ENCODE assay signal across 8 mouse cellular contexts in the genomic region with DNA sequence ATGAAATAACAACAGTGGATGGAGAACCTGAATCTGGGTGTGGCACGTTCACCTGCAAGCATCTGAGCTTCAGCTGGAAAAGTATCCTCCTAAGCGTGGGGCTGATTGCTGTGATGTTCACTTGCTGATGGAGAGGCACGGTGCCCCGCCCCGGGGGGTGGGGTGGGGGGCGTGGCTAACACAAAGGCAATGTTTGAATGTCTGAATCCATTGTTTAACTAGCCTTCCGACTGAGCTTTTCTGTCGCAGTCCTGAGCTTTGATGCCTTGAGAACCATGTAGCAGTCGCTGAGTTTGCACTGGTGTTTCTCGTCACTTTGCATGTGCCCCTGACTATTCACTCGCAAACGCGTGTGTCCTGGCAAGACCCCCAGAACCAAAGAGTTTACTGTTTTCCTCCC.
DNase-seq lines count a peak whose midpoint lies in the region; ATAC-seq and TF ChIP-seq lines count a peak whose summit lies in the region.

No protein-coding gene starts in this region.

- no peak overlapping the region for H3K9ac ChIP-seq in heart, embryonic 15.5 days
- no peak overlapping the region for H3K9ac ChIP-seq in stomach, embryonic 14.5 days (replicated peaks; ENCODE audit: low read depth, low read length)

- no peak for ATAC-seq in heart, embryonic 15.5 days (replicated peaks; ENCODE audit: insufficient number of reproducible peaks, insufficient read depth, low FRiP score, low read depth)
- ATAC-seq in stomach, embryonic 14.5 days (ENCODE audit: insufficient number of reproducible peaks, insufficient read depth, low FRiP score, low read depth) = no peak
- no peak for ATAC-seq in inflammation-experienced regulatory T-cells, adult 6 months

- H3K4me1 ChIP-seq in kidney, adult 2 months (ENCODE audit: control insufficient read depth, insufficient read depth, low read length) = 0 out of 2 replicates have a peak, but pooled peaks cover 3% of the 10 kb centered on the region
- H3K4me1 ChIP-seq in heart, embryonic 15.5 days (replicated peaks) = peaks cover 3% of the 10 kb centered on the region; the same call in 1 of the 2 replicates
- H3K4me1 ChIP-seq in lung, adult 2 months (ENCODE audit: control insufficient read depth, insufficient read depth, low read length) = peaks cover 3% of the 10 kb centered on the region; the same call in 1 of the 2 replicates
- H3K4me1 ChIP-seq in stomach, embryonic 14.5 days (ENCODE audit: control insufficient read depth, insufficient read depth, low read length) = 0 out of 2 replicates have a peak, but pooled peaks cover 12% of the 10 kb centered on the region

- WGBS in kidney, adult 2 months = 17% methylated on average over 13 of the region's 13 CpGs
- WGBS in heart, embryonic 15.5 days = 18% methylated on average over 13 of the region's 13 CpGs
- 13% methylated on average over 13 of the region's 13 CpGs for WGBS in lung, adult 2 months
- WGBS in stomach, embryonic 14.5 days = 6% methylated on average over 13 of the region's 13 CpGs

- H3K4me2 ChIP-seq in heart, embryonic 15.5 days = peak overlapping the region; percentile 50
- peak overlapping the region; percentile 34 for H3K4me2 ChIP-seq in stomach, embryonic 14.5 days (replicated peaks; ENCODE audit: low read depth, low read length)

- no peaks in the 10 kb centered on the region for H3K9me3 ChIP-seq in heart, embryonic 15.5 days (replicated peaks)
- no peaks in the 10 kb centered on the region for H3K9me3 ChIP-seq in stomach, embryonic 14.5 days (ENCODE audit: control insufficient read depth, low read depth, low read length)

- H3K4me3 ChIP-seq in kidney, adult 2 months (ENCODE audit: insufficient read depth, low read depth, low read length) = no peak overlapping the region
- H3K4me3 ChIP-seq in heart, embryonic 15.5 days = peak overlapping the region; percentile 30
- no peak overlapping the region for H3K4me3 ChIP-seq in lung, adult 2 months (replicated peaks; ENCODE audit: extremely low read depth, low read depth, low read length)
- H3K4me3 ChIP-seq in stomach, embryonic 14.5 days (ENCODE audit: low read depth, low read length) = peak overlapping the region; percentile 17; the same call in 1 of the 2 replicates

- H3K27me3 ChIP-seq in kidney, adult 2 months (replicated peaks; ENCODE audit: control insufficient read depth, insufficient read depth, low read length) = no peaks in the 10 kb centered on the region
- no peaks in the 10 kb centered on the region for H3K27me3 ChIP-seq in heart, embryonic 15.5 days
- no peaks in the 10 kb centered on the region for H3K27me3 ChIP-seq in stomach, embryonic 14.5 days (ENCODE audit: control insufficient read depth, insufficient read depth, low read length)

- no peaks in the 10 kb centered on the region for H3K36me3 ChIP-seq in kidney, adult 2 months (ENCODE audit: control insufficient read depth, insufficient read depth, low read length)
- no peaks in the 10 kb centered on the region for H3K36me3 ChIP-seq in heart, embryonic 15.5 days
- H3K36me3 ChIP-seq in stomach, embryonic 14.5 days (ENCODE audit: control insufficient read depth, insufficient read depth, low read length) = no peaks in the 10 kb centered on the region

- no peak overlapping the region for H3K27ac ChIP-seq in kidney, adult 2 months (ENCODE audit: insufficient read depth, low read depth, low read length)
- H3K27ac ChIP-seq in heart, embryonic 15.5 days = no peak overlapping the region
- no peak overlapping the region for H3K27ac ChIP-seq in stomach, embryonic 14.5 days (ENCODE audit: low read length)

- no peak for TF ChIP-seq POLR2A in kidney, adult 2 months (IDR thresholded peaks at IDR 0.05; ENCODE audit: low read depth, low read length)
- no peak for TF ChIP-seq POLR2A in lung, adult 2 months (IDR thresholded peaks at IDR 0.05; ENCODE audit: borderline replicate concordance, extremely low read depth, low read depth, low read length)

- TF ChIP-seq CTCF in kidney, adult 2 months (conservative IDR thresholded peaks at IDR 0.05; ENCODE audit: insufficient read depth, insufficient read length, low read depth, low read length) = no peak
- TF ChIP-seq CTCF in lung, adult 2 months (IDR thresholded peaks at IDR 0.05; ENCODE audit: insufficient read depth, low read length) = no peak

- peak; percentile 27 for DNase-seq in kidney, postnatal 14 days
- DNase-seq in kidney, adult 2 months = no peak
- peak; percentile 54 to 75 for DNase-seq in adrenal gland, postnatal 36 days
- peak; percentile 17 for DNase-seq in lung, adult 2 months
- DNase-seq in cerebellum, postnatal 14 days = no peak

Comparison
In these comparisons a context has a peak if more than half of its experiments do, and no peak if none do; other contexts are left out.
1. DNase-seq: peak in kidney, postnatal 14 days (single experiment), adrenal gland, postnatal 36 days (2 of 2) and lung, adult 2 months (single experiment); none in kidney, adult 2 months (single experiment) and cerebellum, postnatal 14 days (0 of 2).
2. H3K4me3 ChIP-seq: peak in heart, embryonic 15.5 days (single experiment) and stomach, embryonic 14.5 days (single experiment); none in kidney, adult 2 months (single experiment) and lung, adult 2 months (single experiment).